Mouse (Mus musculus) hematopoietic multipotent progenitor cell, adult 10-12 weeks (in vitro differentiated cells): ENCODE measurements around the gene Acta2. TPM values are rescaled to one million over a fixed set of nuclear protein-coding genes. Genes with fewer than 3 reads are reported as not detected.

ENCODE experiments used
- polyA plus RNA-seq: library from polyadenylated mRNA; stranded (reverse); fragments of >175 nt; gene quantifications from 2 replicates; pipeline ENCODE4 v1.2.3, GENCODE M21; 2012; ENCODE audit warnings: low replicate concordance

Gene Acta2
- 0.24 and 0.40 TPM in 2 replicates for polyA plus RNA-seq

DNA sequence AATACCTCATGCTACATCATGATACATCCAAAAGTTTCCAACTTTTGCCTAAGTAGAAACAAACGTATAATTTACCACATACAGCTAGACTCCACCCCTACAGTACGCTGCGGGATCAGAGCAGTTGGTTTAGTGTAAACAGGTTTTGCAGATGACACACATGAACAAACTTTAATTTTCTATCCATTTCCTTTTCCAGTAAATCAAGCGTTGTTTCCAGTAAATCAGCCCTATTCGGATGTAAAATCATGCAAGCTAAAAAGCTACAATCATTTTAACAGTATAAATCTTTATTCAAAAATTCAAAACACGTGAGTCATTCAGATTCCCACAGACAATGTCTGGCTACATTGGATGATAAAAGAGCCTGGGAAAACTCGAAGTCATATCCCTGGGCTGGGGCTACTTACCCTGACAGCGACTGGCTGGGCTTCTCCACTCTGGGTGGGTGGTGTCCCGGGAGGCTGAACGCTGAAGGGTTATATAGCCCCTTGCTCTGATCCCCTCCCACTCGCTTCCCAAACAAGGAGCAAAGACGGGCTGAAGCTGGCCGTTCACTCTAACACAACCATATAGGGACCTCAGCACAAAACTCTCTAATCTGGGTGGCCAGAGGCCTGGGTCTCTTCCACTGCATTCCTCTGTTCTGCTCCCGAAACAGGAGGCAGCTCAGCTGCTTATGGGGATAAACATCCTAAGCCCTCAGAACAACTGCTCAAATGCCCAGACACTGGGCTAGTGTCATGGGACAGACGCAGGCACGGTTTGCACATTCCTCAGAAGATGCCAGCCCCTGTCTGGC, at the start of gene Acta2:
Acta2 (minus strand) TSS at position 711 of the 802 bp plus-strand sequence.

DNA sequence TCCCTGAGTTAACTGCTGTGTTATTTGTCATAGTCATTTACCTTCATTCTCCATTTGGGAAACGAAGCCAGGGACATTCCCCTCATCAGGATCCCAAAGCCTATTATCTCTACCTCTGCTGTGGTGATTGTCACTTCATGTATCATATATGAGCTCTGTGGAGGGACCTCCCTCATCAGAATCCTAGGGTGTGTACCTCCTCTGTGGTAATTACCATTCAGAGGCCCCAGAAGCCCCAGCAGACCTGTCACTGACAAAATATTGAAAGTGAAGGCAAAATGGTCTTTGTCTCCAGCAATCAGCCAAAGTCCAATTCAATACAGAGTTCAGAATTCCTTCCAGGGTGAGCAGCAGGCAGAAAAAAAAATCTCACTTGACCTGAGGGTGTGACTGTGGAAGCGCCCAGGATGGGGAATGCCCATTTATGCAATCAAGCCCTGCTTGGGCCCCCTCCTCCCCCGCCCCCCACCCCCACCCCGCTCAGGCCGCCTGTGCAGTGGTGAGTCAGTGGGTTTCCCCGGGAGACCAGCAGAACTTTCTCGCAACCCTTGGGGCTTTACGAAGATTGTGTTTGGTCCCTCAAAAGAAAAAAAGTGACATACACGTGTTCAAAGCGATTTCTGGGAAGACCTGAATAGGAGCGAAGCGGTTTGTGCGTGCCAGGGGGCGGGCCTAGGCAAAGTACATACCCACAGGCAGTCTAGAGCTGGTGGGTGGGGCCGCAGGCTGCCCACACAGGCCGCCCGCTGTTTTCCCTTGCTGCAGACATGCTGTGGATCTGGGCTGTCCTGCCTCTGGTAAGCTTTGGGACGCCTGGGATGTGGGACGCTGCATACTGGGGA, 34.8 kb upstream of the Acta2 start, which contains the start of gene Fas:
Fas (plus strand) TSS at position 719 of the 842 bp plus-strand sequence.

DNA sequence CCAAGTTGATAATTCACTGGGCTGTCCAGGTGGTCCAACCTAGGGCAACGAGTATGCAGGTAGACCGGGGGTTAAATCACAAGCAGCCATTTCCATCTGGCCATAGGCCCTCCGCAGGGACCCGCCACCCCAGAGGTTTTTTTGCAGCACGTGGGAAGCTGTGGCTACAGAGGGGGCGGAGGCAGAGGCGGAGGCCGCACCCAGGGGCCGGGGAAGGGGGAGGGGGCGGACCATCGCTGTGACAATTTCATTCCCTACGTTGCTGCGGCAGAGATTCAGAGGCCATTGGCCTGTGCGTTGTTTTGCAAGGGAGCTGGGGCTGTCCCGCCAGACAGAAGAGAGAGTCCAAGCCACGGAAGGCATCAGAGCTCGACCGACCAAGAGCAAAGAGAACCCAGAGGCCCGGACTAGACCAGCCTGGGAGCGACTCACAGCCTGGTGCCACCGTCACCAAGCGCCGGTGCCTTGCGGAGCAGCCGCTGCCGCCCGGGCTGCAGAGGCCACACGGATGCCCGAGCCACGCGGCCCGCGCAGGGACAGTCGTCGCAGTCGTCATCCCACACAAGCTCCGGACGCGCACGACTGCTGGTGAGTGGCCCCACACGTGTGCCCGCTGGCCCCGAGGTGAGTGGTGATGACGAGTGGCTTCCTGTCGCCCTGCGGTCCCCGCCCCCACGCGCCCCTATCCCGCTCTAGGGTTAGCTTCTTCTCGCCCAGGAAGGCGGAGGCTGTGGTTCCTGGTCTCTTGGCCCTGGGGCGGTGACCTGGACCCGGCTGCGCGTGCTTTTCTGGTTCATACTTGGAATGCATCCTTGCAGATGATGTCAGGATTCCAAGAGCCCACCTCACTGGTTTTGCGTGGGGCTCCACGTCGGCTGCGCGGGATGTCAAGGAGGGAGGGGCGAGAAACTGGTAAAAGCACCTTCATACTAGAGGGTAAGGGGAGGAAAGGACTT, 63.1 kb downstream of the Acta2 start, which contains the start of gene Stambpl1:
Stambpl1 (plus strand) TSS at position 222 of the 956 bp plus-strand sequence.

Other genes starting within 250 kb of the Acta2 start
- not detected in 2 replicates for gene Lipk, start 247.3 kb downstream of the Acta2 start, polyA plus RNA-seq
- not detected in 2 replicates for gene Lipn, start 188.2 kb downstream of the Acta2 start, polyA plus RNA-seq
- not detected in 2 replicates for gene Lipm, start 154.7 kb downstream of the Acta2 start, polyA plus RNA-seq
- 0.08 and 0.18 TPM in 2 replicates for gene Ankrd22, start 89.5 kb downstream of the Acta2 start, polyA plus RNA-seq
- 6.6 and 19.3 TPM in 2 replicates for gene Stambpl1, start 63.4 kb downstream of the Acta2 start, polyA plus RNA-seq
- gene Fas, start 35.1 kb upstream of the Acta2 start, polyA plus RNA-seq: 0.45 and 1.1 TPM in 2 replicates
- gene Ch25h, start 219.6 kb upstream of the Acta2 start, polyA plus RNA-seq: not detected in 2 replicates